19 mouse cellular contexts compared by ENCODE assay signal in genomic region chr10:42101096-42101495, GRCm38 (mm10).
"Had no signal": no experiment of that assay in that cellular context is flagged by ENCODE, and none has a peak within 500 bp of the region (broad histone marks: within the 10 kb centered on the region; RNA-seq: fewer than 3 reads in every experiment).

No protein-coding gene starts in this region.

- H3K9ac ChIP-seq: kidney, embryonic 15.5 days; liver, embryonic 13.5 days; neural tube, embryonic 12.5 days; neural tube, embryonic 15.5 days had no signal

- H3K4me2 ChIP-seq: kidney, embryonic 15.5 days; liver, embryonic 13.5 days; midbrain, embryonic 11.5 days; neural tube, embryonic 12.5 days; neural tube, embryonic 15.5 days had no signal

- H3K36me3 ChIP-seq: kidney, embryonic 15.5 days; liver, embryonic 13.5 days; neural tube, embryonic 12.5 days; neural tube, embryonic 15.5 days had no signal

- H3K27ac ChIP-seq: kidney, embryonic 15.5 days; left cerebral cortex, adult 2 months; liver, embryonic 13.5 days; neural tube, embryonic 12.5 days; neural tube, embryonic 15.5 days; stomach, postnatal 0 days had no signal

- H3K4me1 ChIP-seq: kidney, embryonic 15.5 days; neural tube, embryonic 12.5 days; neural tube, embryonic 15.5 days had no signal

- H3K27me3 ChIP-seq: kidney, embryonic 15.5 days; liver, embryonic 13.5 days; neural tube, embryonic 12.5 days; neural tube, embryonic 15.5 days had no signal

- DNase-seq: kidney, postnatal 10 days; kidney, postnatal 36 days; layer of hippocampus, postnatal 36 days; liver, embryonic 13.5 days; lung, adult 2 months; midbrain, embryonic 14.5 days; right cerebral cortex, adult 18-20 months; right cerebral cortex, postnatal 14 days; right cerebral cortex, postnatal 4 days; thymus, adult 2 months; thymus, postnatal 14 days; thymus, postnatal 4 days had no signal

- H3K4me3 ChIP-seq: kidney, embryonic 15.5 days; left cerebral cortex, adult 2 months; liver, embryonic 13.5 days; megakaryocyte, embryonic 14.5 days; neural tube, embryonic 12.5 days; neural tube, embryonic 15.5 days had no signal

- H3K9me3 ChIP-seq: liver, embryonic 13.5 days; neural tube, embryonic 15.5 days had no signal
